Mouse (Mus musculus) activated CD4-positive, CD25-positive, alpha-beta regulatory T cell, adult 4 months (primary cell): ENCODE measurements around the gene Cldn1. TPM values are rescaled to one million over a fixed set of nuclear protein-coding genes. Genes with fewer than 3 reads are reported as not detected.

ENCODE experiments used
- ATAC-seq: one replicate; pipeline ENCODE4 v1.8.0; 2017
- polyA plus RNA-seq, 2 experiments: library from polyadenylated mRNA; unstranded; fragments of 100-300 nt; shearing (Covaris generic); gene quantifications; one replicate each; pipeline ENCODE4 v1.2.1; 2017

Gene Cldn1
- polyA plus RNA-seq: not detected

GRCm38 (mm10) chr16:26371325-26372053 is at the start of gene Cldn1:
Gene Cldn1, minus strand, starts transcription at chr16:26371841.
- ATAC-seq: no peak

DNA sequence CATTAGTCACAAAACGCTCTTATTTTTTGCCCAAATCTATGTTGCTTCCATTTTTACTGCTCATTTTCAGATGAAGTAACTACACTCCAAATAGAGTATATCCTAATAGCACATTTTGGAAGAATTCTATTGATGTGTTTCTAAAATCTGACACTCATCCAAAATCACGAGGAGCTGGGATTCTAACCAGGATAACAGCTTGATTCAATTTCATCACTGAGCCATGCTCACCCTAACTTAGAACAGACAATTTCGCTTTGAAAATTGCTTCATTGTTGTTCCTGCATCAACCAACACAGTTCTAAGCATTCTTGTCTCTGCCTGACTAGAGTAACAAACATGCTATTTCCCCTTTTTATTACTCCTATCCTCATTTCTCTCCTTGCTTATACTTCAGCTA is 47.0 kb upstream of the Cldn1 start:
- ATAC-seq: no peak

DNA sequence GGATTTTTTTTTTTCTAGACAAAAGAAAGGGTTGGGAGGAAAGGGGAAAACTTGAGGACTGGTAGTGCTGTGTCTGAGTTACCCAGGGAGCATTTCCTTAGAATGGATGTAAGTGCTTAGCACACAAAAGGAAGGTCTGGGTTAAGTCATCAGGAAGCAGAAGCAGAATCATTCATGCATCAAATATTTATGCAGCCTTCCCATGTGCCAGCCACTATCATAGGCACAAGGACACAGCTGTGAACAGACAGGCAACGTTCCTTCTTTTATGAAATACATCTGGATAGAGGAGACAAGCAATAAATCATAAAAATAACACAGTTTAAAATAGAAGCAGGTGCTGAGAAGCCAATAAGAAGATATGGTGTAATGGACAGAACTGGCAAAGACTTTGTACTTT is 32.4 kb upstream of the Cldn1 start:
- no peak for ATAC-seq

DNA sequence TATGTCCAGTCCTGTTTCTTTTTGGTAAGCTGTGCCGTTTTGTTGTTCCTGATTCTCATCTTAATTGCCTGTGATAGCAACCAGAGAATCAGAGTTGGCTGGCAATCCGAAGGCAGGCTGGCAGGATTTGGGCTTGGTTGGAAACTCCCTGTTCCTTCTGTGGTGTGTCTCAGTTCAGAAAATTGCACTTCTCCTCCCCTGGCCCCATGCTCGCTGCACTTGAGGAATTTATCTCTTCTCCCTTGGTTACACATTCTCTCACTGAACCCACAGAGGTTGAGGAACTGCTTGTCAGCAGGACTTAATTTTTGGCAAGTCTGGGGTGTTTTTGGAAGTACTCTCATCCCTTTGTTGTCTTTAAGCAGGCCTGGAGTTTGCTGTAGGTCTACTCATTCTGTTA is 29.3 kb upstream of the Cldn1 start:
- no peak for ATAC-seq

DNA sequence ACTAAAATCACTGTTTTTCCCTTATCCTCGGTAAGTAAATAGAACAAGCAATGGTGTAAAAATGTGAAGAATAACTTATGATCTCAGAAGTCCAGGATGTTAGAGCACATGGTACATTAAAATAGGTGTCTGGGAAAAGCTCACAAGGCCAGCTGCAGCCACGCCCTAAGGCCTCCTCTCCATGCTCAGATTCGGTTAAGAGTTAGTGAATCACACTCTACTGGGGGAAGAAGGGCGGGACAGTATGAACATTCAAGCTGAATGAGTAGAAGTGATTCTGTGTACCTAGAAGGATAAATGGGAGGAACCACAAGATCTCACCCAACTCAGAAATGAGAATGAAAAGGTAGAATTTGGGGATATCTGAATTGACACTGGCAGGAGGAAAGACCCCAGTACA is 28.9 kb upstream of the Cldn1 start:
- no peak for ATAC-seq

- no peak for ATAC-seq
Measured at GRCm38 (mm10) chr16:26390936-26391335, 19.3 kb upstream of the Cldn1 start.

GRCm38 (mm10) chr16:26386159-26386558 is 14.5 kb upstream of the Cldn1 start:
- ATAC-seq: no peak

DNA sequence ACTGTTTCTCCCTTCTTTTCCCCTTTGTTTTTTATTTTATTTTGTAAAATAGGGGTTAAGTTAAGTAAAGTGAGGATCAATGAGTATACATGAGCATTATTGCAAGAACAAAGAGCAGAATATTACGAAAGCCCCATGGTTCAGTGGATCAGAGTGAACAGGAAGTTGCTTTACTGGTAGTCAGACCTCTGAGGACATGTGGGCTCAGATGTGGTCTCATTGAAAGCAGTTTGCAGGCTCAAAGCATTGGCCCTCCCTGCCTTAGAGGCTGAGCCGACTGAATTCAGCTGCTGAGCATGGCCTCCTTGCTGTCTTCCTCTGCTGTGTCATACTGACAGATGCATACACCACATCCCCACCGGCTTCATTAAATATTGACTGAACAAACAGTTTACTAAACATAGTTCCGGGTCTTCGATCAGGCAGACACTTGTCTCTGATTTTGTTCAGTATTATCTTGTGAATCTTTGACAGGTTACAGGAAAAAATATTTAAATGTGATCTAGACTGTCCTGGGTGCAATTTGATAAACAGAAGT is 12.5 kb upstream of the Cldn1 start:
- no peak for ATAC-seq

GRCm38 (mm10) chr16:26377170-26377569 is 5.5 kb upstream of the Cldn1 start:
- ATAC-seq: no peak

GRCm38 (mm10) chr16:26370127-26370526 is 1.5 kb downstream of the Cldn1 start:
- ATAC-seq: no peak

- ATAC-seq: no peak
Measured at GRCm38 (mm10) chr16:26369044-26369730, 2.5 kb downstream of the Cldn1 start.

DNA sequence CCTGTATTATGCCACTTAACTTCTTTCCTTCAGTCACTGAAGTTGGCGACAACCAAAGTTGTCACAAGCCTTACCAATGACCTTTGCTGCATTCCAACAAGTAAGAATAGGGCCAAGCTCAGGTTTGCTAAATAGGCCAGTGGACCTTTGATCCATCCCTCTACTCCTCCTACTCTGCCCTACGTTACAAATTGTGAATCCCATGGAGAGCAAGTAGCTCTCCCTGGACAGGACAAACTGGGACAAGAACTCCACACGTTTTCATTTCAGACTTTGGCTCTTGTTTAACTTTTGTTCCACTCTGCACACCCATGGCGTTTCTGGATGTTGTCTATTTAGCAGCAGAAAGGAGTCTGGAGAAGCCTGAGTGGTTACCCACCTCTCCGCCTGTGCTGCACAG is 3.5 kb downstream of the Cldn1 start:
- no peak for ATAC-seq

DNA sequence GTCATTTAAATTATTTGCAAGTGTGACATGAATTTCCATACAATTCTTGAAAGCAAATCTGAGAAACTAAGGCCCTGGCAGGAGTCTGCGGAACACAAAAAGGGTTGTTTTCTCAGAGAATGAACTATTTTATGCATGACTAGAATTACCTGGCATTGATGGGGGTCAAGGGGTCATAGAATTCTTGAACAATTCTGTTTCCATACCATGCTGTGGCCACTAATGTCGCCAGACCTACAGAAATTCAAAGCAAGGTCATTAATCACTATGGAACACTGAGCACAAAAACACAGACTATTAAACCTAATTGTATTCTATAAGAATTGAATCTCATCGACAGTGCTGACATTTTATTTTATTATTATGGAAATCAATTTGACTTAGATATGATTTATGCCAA is 10.9 kb downstream of the Cldn1 start:
- ATAC-seq: no peak

DNA sequence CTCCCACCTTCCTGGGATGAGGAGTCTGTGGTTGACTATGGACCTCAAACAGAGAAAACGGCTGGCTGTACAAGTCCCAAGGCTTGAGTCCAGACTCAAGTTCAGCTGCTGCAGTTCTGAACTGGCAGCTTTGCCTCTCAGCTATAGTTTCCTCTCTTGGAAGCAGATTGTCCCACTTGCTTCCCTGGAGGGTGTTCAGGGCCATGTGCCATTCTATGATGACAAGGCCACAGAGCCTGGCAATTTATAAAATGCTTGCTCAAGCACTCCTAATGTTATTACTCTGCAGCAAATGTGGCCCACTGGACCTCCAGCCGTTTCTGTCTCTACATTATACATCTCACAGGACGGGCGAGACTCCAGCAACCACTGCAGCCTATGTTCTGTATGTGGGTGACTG is 12.0 kb downstream of the Cldn1 start:
- no peak for ATAC-seq

- no peak for ATAC-seq
Measured at GRCm38 (mm10) chr16:26358898-26359297, 12.7 kb downstream of the Cldn1 start.

GRCm38 (mm10) chr16:26357863-26358780 is 13.5 kb downstream of the Cldn1 start:
- no peak for ATAC-seq

- no peak for ATAC-seq
Measured at GRCm38 (mm10) chr16:26355513-26355912, 16.1 kb downstream of the Cldn1 start.

- ATAC-seq: no peak
Measured at GRCm38 (mm10) chr16:26350786-26351185, 20.9 kb downstream of the Cldn1 start.

DNA sequence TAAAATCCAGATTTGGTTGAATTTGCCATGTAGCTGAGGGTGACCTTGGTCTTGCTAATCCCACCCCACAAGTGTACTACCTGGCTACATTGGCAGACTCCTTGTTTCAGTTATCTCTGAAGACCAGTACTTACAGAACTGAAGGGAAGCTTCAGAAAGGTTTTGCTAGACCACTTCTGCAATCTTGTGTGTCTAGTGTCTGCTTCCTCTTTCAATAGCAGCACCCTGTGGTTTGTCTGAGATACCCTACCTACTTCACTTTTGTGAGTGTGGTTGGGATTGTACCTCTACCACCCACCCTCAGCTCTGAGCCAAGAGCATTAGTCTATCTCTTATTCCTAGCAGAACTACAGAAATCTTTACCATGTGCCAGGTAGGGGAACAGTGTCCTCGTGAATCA is 22.8 kb downstream of the Cldn1 start:
- no peak for ATAC-seq

DNA sequence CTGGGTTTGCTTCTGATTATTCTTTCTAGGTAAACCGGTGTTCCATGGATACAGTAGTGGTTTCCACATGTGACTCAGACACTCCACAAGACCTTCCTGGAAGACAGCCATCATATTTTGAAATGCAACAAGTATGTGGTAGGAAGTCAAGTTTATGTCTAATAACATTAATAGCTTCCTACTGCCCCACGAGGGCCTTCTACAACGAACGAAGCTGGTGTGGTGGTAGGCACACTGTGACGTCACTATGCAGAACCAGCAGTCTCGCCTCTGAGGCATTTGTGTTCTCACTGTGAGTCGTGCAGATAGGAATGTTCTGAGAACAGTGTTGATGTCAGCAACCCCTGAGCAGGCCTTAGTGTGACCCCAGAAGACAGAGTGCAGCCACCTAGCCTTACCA is 55.4 kb downstream of the Cldn1 start:
- ATAC-seq: no peak

DNA sequence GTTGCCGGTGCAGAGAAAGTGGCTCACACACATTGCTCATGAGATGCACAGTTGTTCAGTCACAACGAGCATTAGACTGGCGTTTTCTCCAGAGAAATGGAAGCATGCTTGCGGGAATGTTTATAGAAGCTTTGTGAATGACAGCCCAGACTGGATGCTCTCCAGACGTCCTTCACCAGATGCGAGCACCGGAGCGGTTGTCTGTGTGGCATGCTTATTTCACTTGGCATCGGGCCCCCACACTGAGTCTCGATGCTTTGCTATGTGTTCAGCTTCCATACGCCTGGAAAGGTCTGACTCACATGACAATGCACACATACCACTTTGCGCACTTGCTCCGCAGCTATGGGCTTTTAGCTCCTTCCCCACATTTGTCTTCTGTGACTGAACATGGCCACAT is 56.8 kb downstream of the Cldn1 start:
- no peak for ATAC-seq

DNA sequence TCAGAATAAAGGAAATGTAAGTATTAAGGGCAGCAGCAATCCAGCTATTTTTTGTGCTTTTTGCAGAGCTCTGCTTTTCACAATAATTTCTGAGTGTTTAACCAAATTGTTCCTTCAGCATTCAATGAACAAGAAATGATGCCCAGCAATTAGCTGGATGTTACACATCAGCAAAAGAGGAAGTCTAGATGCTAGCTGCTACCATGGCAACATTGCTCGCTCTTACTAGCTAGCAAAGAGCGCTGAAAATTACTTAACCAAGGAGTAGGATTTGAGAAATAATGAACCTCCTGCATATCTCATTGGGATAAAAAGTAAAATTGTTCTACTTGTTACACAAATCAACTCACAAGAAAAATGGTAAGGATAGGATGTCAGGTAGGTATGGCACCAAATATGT is 62.2 kb downstream of the Cldn1 start:
- no peak for ATAC-seq
